Comparison of ENCODE assay signal across 10 mouse cellular contexts in genomic region chr10:62049782-62050192, GRCm38 (mm10).
A peak's percentile ranks its signal among the peaks of the same experiment; 100 is the strongest.
DNase-seq lines count a peak whose midpoint lies in the region; ATAC-seq and TF ChIP-seq lines count a peak whose summit lies in the region.
"Had no signal": no experiment of that assay in that cellular context is flagged by ENCODE, and none has a peak within 500 bp of the region (broad histone marks: within the 10 kb centered on the region; RNA-seq: fewer than 3 reads in every experiment).

No protein-coding gene starts in this region.

- no peak overlapping the region for H3K9ac ChIP-seq in limb, embryonic 13.5 days
- H3K9ac ChIP-seq: embryonic facial prominence, embryonic 12.5 days had no signal

- intact Hi-C loops in gastrocnemius, adult 2 months (cut with DNase I), result loop anchor here (5.0 kb wide), 2 partner anchors 67 to 193 kb away; no protein-coding TSS in a partner anchor
- intact Hi-C loops in heart, postnatal 10 days (cut with DNase I), result loop anchor here (5.0 kb wide), 1 partner anchor 133 kb away; no protein-coding TSS in a partner anchor

- H3K4me2 ChIP-seq in limb, embryonic 13.5 days (replicated peaks), result no peak overlapping the region
- H3K4me2 ChIP-seq: embryonic facial prominence, embryonic 12.5 days had no signal

- H3K4me3 ChIP-seq in gastrocnemius, adult 2 months, result no peak overlapping the region
- no peak overlapping the region for H3K4me3 ChIP-seq in limb, embryonic 13.5 days
- H3K4me3 ChIP-seq: embryonic facial prominence, embryonic 12.5 days had no signal

- H3K27ac ChIP-seq in gastrocnemius, adult 2 months, result peak overlapping the region; percentile 69
- H3K27ac ChIP-seq in limb, embryonic 13.5 days, result no peak overlapping the region
- H3K27ac ChIP-seq: embryonic facial prominence, embryonic 12.5 days had no signal

- WGBS in limb, embryonic 13.5 days, result 17% methylated on average over 3 of the region's 3 CpGs

- 0 out of 2 replicates have a peak, but pooled peaks have one; percentile 59 for ATAC-seq in limb, embryonic 13.5 days (ENCODE audit: low FRiP score, low read depth)
- no peak for ATAC-seq in erythroid progenitor cell, adult 5-6 weeks (replicated peaks; ENCODE audit: low FRiP score, poor library complexity, severe bottlenecking)
- ATAC-seq in cerebellum, adult (ENCODE audit: insufficient number of reproducible peaks, low FRiP score, low TSS enrichment), result no peak
- ATAC-seq in megakaryocyte progenitor cell, adult 5-6 weeks (replicated peaks; ENCODE audit: poor library complexity), result no peak

- no peak for TF ChIP-seq CTCF in gastrocnemius, adult 2 months (IDR thresholded peaks at IDR 0.05)

- H3K4me1 ChIP-seq in limb, embryonic 13.5 days, result peaks cover 5% of the 10 kb centered on the region; the same call in 1 of the 2 replicates
- H3K4me1 ChIP-seq: embryonic facial prominence, embryonic 12.5 days had no signal

- H3K27me3 ChIP-seq in limb, embryonic 13.5 days, result no peaks in the 10 kb centered on the region
- H3K27me3 ChIP-seq: embryonic facial prominence, embryonic 12.5 days had no signal

- peak; percentile 24 for DNase-seq in adrenal gland, postnatal 10 days
- peak; percentile 82 for DNase-seq in gastrocnemius, adult 2 months
- DNase-seq in heart, postnatal 10 days, result peak; percentile 77 to 83
- DNase-seq in left cerebral cortex, adult 9 months (ENCODE audit: low spot score in 2 of 2), result no peak
- DNase-seq: retina, postnatal 1 day had no signal

- H3K9me3 ChIP-seq in limb, embryonic 13.5 days, result no peaks in the 10 kb centered on the region
- H3K9me3 ChIP-seq: embryonic facial prominence, embryonic 12.5 days had no signal

- H3K36me3 ChIP-seq in limb, embryonic 13.5 days, result no peaks in the 10 kb centered on the region
- H3K36me3 ChIP-seq: embryonic facial prominence, embryonic 12.5 days had no signal

Comparison
In these comparisons a context has a peak if more than half of its experiments do, and no peak if none do; other contexts are left out.
1. DNase-seq: peak in adrenal gland, postnatal 10 days (single experiment), gastrocnemius, adult 2 months (single experiment) and heart, postnatal 10 days (2 of 2); none in left cerebral cortex, adult 9 months (0 of 2).